Mouse (Mus musculus) lung, postnatal 0 days (tissue): ENCODE results near the gene Akap2. TPM values are rescaled to one million over a fixed set of nuclear protein-coding genes. Genes with fewer than 3 reads are reported as not detected.

Experiments
- ATAC-seq: fragments of 200-750 bp; cut with Nextera tagmentation; 2 replicates; pipeline ENCODE4 v1.8.0; 2017; ENCODE audit warnings: moderate library complexity
- DNase-seq: peaks from one replicate; pipeline ENCODE4 v3.0.0-alpha.2; 2016; ENCODE audit warnings: low spot score
- H3K27ac ChIP-seq: fragments of 300-500 bp; sonication (generic); 2 replicates; pipeline ENCODE4 v1.5.1; 2014; ENCODE audit warnings: antibody characterized with exemption, mild to moderate bottlenecking, low read length, mixed read lengths
- H3K27me3 ChIP-seq: fragments of 300-500 bp; sonication (generic); replicated peaks from 2 replicates; pipeline ENCODE4 v1.6.1; 2014; ENCODE audit warnings: low read length, mixed read lengths; ENCODE audit not compliant: insufficient read depth
- H3K36me3 ChIP-seq: fragments of 300-500 bp; sonication (generic); 2 replicates; pipeline ENCODE4 v1.6.1; 2014; ENCODE audit warnings: low read length, mixed read lengths; ENCODE audit not compliant: insufficient read depth
- H3K4me1 ChIP-seq: fragments of 300-500 bp; sonication (generic); 2 replicates; pipeline ENCODE4 v1.6.1; 2014; ENCODE audit warnings: antibody characterized with exemption, low read depth, low read length, mixed read lengths; ENCODE audit not compliant: insufficient read depth
- H3K4me2 ChIP-seq: fragments of 300-500 bp; sonication (generic); replicated peaks from 2 replicates; pipeline ENCODE4 v1.6.1; 2014; ENCODE audit warnings: low read depth, mild to moderate bottlenecking, low read length, moderate library complexity, mixed read lengths
- H3K4me3 ChIP-seq: fragments of 300-500 bp; sonication (generic); 2 replicates; pipeline ENCODE4 v1.5.1; 2014; ENCODE audit warnings: low read depth, low read length
- H3K9ac ChIP-seq: fragments of 300-500 bp; sonication (generic); replicated peaks from 2 replicates; pipeline ENCODE4 v1.6.1; 2014; ENCODE audit warnings: low read depth, mild to moderate bottlenecking
- H3K9me3 ChIP-seq: fragments of 300-500 bp; sonication (generic); 2 replicates; pipeline ENCODE4 v1.6.1; 2016; ENCODE audit warnings: low read length, mixed read lengths
- CTCF ChIP-seq: IDR thresholded peaks from 2 replicates; pipeline ENCODE4 v1.5.1; 2016; ENCODE audit warnings: antibody characterized with exemption, mild to moderate bottlenecking
- EP300 ChIP-seq: IDR thresholded peaks from 2 replicates; pipeline ENCODE4 v1.6.1; 2016; ENCODE audit warnings: antibody characterized with exemption, mild to moderate bottlenecking, control low read depth
- WGBS: fragments of 180-500 bp; shearing (Covaris S2); extraction: QIAGEN DNeasy Blood & Tissue Kit; methylation state at CpG from one replicate; pipeline ENCODE4 v1.1.7; 2014; 5-methylcytosine and 5-hydroxymethylcytosine counted together
- polyA plus RNA-seq: library from polyadenylated mRNA; unstranded; fragments of >200 nt; fragmentation: Nextera tagmentation; extraction: Ambion mirVana; gene quantifications from 2 replicates; pipeline ENCODE4 v1.2.1, GENCODE M21; 2015

The Akap2 gene
- polyA plus RNA-seq, 1 experiment from 2014 or later, result 112 TPM

DNA sequence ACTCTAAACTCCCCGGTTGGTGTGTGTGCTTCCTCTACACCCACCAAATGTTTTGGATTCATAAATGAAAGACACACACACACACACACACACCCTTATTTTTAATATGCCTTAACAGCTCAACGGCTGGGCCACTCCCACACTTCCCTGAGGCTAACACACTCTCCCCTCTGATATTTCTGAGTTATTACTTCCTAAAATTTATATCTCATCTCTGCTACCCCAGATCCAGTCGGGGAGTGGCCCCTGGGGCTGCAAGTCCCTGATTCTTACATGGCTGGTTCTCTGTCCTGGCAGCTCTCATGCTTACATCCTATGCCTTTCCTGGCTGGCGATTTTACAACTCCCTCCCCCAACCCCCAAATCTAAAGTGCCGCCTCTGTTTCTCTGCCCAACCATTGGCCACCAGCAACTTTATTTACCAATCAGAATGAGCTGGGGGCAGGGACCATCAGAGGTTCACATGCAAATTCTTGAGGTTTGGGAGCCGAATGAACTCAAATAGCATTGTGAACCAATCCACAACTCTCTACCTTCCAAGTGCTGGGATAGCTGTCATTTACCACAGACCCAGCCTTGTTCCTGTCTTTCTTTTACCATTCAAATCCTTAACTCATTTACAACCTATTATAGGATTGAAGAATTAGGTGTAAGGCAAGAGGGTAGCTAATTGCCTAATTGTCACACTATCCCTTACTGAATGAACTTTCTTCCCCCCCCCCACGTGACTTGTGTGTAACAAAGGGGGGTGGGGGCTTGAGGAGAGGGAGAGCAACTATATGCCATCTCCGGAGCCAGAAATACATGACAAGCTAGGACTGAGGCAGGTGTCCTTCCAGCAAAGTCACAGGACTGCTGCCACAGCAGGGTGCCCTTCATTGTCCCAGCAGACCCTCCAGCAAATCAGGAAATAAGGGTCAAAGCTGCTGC, 202.3 kb downstream of the Akap2 start:
- no peak overlapping the region for H3K9ac ChIP-seq
- no peaks in the 10 kb centered on the region for H3K36me3 ChIP-seq
- no peaks in the 10 kb centered on the region for H3K4me1 ChIP-seq
- H3K9me3 ChIP-seq, result no peaks in the 10 kb centered on the region
- no peak for DNase-seq
- no peaks in the 10 kb centered on the region for H3K27me3 ChIP-seq
- no peak overlapping the region for H3K4me3 ChIP-seq
- 25% methylated on average over 8 of the region's 8 CpGs for WGBS
- H3K27ac ChIP-seq, result no peak overlapping the region
- no peak overlapping the region for H3K4me2 ChIP-seq
- no peak for TF ChIP-seq EP300
- TF ChIP-seq CTCF, result no peak
- ATAC-seq, result no peak

DNA sequence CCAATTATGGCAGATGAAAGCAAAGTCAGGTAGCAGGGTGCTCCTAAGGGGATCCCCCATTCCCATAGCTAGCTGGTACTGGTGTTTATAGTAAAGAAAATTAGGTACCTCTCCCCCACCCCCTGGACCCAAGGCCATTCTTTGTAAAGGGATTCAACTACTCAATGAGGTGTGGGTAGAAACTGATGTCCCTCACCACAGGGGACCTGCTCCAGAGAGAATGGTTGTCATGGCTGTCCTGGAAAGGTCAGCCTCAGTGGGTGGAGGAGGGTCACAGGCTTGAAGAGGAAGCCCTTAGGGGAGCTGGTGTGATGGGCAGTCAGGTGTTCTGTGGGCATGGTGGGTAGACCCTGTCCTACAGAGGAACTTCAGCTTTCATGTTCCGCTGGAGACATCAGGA, 203.1 kb downstream of the Akap2 start:
- WGBS, result 89% methylated on average over 1 of the region's 1 CpGs
- Histone ChIP-seq H3K27me3 (no peaks in the 10 kb centered on the region), H3K9ac (no peak overlapping the region), H3K27ac (no peak overlapping the region), H3K4me1 (no peaks in the 10 kb centered on the region), H3K4me2 (no peak overlapping the region), H3K4me3 (no peak overlapping the region), H3K36me3 (no peaks in the 10 kb centered on the region), H3K9me3 (no peaks in the 10 kb centered on the region)
- TF ChIP-seq CTCF (no peak), EP300 (no peak)
- ATAC-seq, result no peak
- no peak for DNase-seq

DNA sequence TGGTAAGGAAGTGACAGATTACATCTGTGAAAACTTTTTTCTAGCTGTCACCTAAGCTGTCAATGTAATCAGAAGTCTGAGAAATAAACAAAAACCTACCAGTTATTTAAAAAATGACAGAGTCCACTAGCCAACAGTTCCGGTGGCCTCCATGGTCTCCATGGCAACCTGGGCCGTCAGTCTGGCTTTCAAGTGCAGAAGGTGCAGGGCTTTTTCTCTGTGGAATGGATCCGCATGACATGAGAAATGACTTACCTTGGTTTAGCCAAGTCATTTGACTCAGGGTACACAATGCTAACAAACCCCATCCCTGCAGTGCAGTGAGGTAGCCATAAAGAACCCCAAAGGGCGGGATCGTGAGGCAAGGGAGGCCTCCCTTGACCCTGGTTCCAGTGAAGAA, 204.7 kb downstream of the Akap2 start:
- ATAC-seq, result no peak

DNA sequence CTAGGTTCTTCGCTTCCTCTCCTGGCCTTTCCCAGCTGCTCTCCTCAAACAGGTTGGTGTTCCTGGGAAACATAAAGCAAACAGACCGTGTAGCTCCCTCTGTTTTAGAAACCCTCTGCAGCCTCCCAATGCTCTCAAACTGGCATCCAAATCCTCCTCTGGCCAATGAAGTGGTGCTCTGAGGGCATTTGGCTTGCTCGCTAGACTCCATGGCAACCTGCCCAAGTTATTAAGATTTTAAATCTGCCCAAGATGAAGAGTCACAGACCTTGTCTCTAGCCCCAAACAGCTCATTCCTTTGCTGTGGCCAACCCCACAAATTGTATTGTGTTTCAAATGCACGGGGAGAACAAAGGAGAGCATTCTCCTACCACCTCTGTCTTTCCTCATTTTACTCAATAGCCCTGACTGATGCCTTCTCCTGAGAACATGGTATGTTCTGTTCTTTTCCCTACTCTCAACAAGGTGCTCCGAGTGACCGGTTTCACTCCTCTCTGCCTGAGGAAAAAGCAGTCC, 207.2 kb downstream of the Akap2 start:
- no peak for TF ChIP-seq CTCF
- DNase-seq (no peak), ATAC-seq (no peak)
- H3K36me3 ChIP-seq, result no peaks in the 10 kb centered on the region
- H3K9ac ChIP-seq, result no peak overlapping the region
- no peaks in the 10 kb centered on the region for H3K4me1 ChIP-seq
- no peak overlapping the region for H3K4me3 ChIP-seq
- 57% methylated on average over 6 of the region's 6 CpGs for WGBS
- H3K27me3 ChIP-seq, result no peaks in the 10 kb centered on the region
- no peak overlapping the region for H3K4me2 ChIP-seq
- H3K27ac ChIP-seq, result no peak overlapping the region
- H3K9me3 ChIP-seq, result no peaks in the 10 kb centered on the region

More for the DNA sequence above, 204.7 kb downstream of the Akap2 start:
- H3K4me3 ChIP-seq, result no peak overlapping the region
- H3K27ac ChIP-seq, result no peak overlapping the region
- H3K27me3 ChIP-seq, result no peaks in the 10 kb centered on the region
- no peak overlapping the region for H3K4me2 ChIP-seq
- no peaks in the 10 kb centered on the region for H3K9me3 ChIP-seq
- WGBS, result 27% methylated on average over 5 of the region's 5 CpGs
- DNase-seq, result no peak
- no peak overlapping the region for H3K9ac ChIP-seq
- TF ChIP-seq EP300, result no peak
- TF ChIP-seq CTCF, result no peak
- H3K4me1 ChIP-seq, result no peaks in the 10 kb centered on the region
- H3K36me3 ChIP-seq, result no peaks in the 10 kb centered on the region

DNA sequence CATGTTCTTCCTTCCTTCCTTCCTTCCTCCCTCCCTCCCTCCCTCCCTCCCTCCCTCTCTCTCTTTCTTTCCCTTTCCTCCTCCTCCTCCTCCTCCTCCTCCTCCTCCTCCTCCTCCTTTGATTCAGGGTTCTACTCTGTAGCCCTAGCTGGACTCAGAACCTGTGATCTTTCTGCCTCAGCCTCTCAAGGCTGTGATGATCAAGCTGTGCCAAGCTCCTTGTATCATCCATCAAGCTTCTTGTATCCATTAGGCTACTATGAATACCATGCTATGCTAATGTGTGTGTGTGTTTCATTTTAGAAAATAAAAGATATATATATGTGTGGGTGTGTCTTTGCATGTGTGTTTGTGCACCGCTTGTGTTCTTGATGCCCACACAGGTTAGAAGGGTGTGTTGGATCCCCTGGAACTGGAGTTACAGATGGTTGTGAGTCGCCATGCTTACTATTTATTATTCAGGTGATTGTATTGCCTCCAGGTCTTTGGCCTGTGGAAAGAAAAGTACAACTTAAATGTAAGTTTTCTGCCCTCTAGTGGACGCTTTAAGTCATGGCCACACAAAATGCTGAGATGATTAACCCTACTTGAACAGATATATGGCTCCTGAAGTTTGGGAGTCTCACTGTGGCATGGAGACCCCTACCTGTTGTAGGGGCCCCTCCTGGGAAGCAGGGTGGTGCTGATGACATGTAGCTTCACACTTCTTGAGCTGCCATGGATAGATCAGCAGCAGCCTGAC, 210.2 kb downstream of the Akap2 start:
- ATAC-seq, result peak; percentile 5; the same call in 1 of the 2 replicates
- no peak overlapping the region for H3K4me2 ChIP-seq
- 25% methylated on average over 3 of the region's 3 CpGs for WGBS
- H3K4me3 ChIP-seq, result no peak overlapping the region
- H3K27me3 ChIP-seq, result no peaks in the 10 kb centered on the region
- DNase-seq, result peak; percentile 84
- no peaks in the 10 kb centered on the region for H3K9me3 ChIP-seq
- TF ChIP-seq EP300 (no peak), CTCF (peak; percentile 79)
- peaks cover 3% of the 10 kb centered on the region; the same call in 1 of the 2 replicates for H3K4me1 ChIP-seq
- H3K9ac ChIP-seq, result no peak overlapping the region
- H3K36me3 ChIP-seq, result no peaks in the 10 kb centered on the region
- H3K27ac ChIP-seq, result no peak overlapping the region

DNA sequence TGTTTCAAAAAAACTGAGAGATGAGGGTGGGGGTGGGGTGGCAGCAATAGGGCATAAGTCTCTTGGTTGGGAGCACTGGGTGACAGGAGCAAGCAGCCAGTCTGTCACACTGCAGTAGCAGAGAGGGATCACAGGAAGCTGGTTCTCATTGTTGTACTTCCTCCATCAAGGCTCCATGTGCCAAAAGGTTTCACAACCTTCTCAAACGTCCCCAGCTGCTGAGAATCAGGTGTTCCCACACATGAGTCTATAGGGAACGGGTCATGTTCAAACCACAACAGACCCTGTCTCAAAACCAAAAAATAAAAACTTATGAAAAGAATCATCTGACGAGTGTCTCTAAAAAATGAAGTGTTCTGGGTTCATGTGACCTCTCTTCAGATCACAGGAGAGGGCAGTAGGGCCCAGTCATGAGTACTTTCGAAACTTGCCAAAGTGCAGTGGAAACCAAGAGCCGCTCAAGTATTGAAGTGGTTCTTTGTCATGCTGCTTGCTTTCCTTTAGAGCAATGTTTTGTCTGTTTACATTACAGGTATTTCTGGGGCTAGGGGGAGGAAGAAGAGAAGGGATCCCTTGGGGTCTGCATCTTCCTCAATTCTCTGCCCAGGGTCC, 213.2 kb downstream of the Akap2 start:
- no peak overlapping the region for H3K9ac ChIP-seq
- TF ChIP-seq EP300 (peak; percentile 74), CTCF (no peak)
- DNase-seq, result peak; percentile 84
- peak overlapping the region; percentile 38; the same call in 1 of the 2 replicates for H3K27ac ChIP-seq
- no peak overlapping the region for H3K4me3 ChIP-seq
- peak; percentile 89 for ATAC-seq
- H3K4me2 ChIP-seq, result no peak overlapping the region
- WGBS, result 31% methylated on average over 5 of the region's 5 CpGs
- peaks cover 3% of the 10 kb centered on the region; the same call in 1 of the 2 replicates for H3K4me1 ChIP-seq
- no peaks in the 10 kb centered on the region for H3K9me3 ChIP-seq
- no peaks in the 10 kb centered on the region for H3K36me3 ChIP-seq
- no peaks in the 10 kb centered on the region for H3K27me3 ChIP-seq
